Mouse (Mus musculus) MEL (cell line): Measurements from ENCODE around the gene Coil. TPM values are rescaled to one million over a fixed set of nuclear protein-coding genes. Genes with fewer than 3 reads are reported as not detected.

Experiments used
- DNase-seq: peaks from one replicate; pipeline ENCODE4 v3.0.0; 2011; ENCODE audit warnings: low read depth, low spot score
- H3K27ac ChIP-seq: 2 replicates; pipeline ENCODE4 v1.5.1; 2012; ENCODE audit warnings: low read depth, mild to moderate bottlenecking, control low read depth, low read length, moderate library complexity; ENCODE audit not compliant: control insufficient read depth
- H3K27me3 ChIP-seq, 2 experiments: fragments of 150-350 bp in 1 of 2; sonication (generic) in 1 of 2; 2 replicates each; pipeline ENCODE4 v1.6.1; 2012; ENCODE audit warnings: low read length in 2 of 2, mild to moderate bottlenecking in 2 of 2, improper control_type of control experiment in 1 of 2, moderate library complexity in 1 of 2; ENCODE audit not compliant: insufficient read depth in 2 of 2, control insufficient read depth in 1 of 2
- H3K36me3 ChIP-seq, 2 experiments: 2 replicates each; pipeline ENCODE4 v1.6.1; 2012 to 2014; ENCODE audit warnings: low read length in 2 of 2, improper control_type of control experiment in 1 of 2, inconsistent platforms in 1 of 2, mild to moderate bottlenecking in 1 of 2; ENCODE audit not compliant: insufficient read depth in 2 of 2, control insufficient read depth in 1 of 2
- H3K4me1 ChIP-seq, 2 experiments: fragments of 150-350 bp in 1 of 2; sonication (generic) in 1 of 2; 2 replicates each; pipeline ENCODE4 v1.6.1; 2012; ENCODE audit warnings: low read length in 2 of 2, improper control_type of control experiment in 1 of 2, mild to moderate bottlenecking in 1 of 2; ENCODE audit not compliant: insufficient read depth in 2 of 2, control insufficient read depth in 1 of 2
- H3K4me3 ChIP-seq, 2 experiments: fragments of 150-350 bp in 1 of 2; sonication (generic) in 1 of 2; 2 replicates each; pipeline ENCODE4 v1.5.1; 2012; ENCODE audit warnings: low read depth in 2 of 2, low read length in 2 of 2, mild to moderate bottlenecking in 2 of 2, moderate library complexity in 2 of 2, control low read depth in 1 of 2, improper control_type of control experiment in 1 of 2; ENCODE audit not compliant: control insufficient read depth in 1 of 2, insufficient read depth in 1 of 2
- H3K79me2 ChIP-seq: 2 replicates; pipeline ENCODE4 v1.6.1; 2012; ENCODE audit warnings: mild to moderate bottlenecking, low read length, moderate library complexity; ENCODE audit not compliant: control insufficient read depth, poor library complexity, insufficient read depth
- H3K9ac ChIP-seq: 2 replicates; pipeline ENCODE4 v1.6.1; 2012; ENCODE audit warnings: low read depth, mild to moderate bottlenecking, control low read depth, low read length, moderate library complexity; ENCODE audit not compliant: control insufficient read depth, poor library complexity, severe bottlenecking
- H3K9me3 ChIP-seq: fragments of 150-350 bp; sonication (generic); replicated peaks from 2 replicates; pipeline ENCODE4 v1.6.1; 2012; ENCODE audit warnings: mild to moderate bottlenecking, low read length, improper control_type of control experiment, moderate library complexity; ENCODE audit not compliant: insufficient read depth
- BHLHE40 ChIP-seq: IDR thresholded peaks from 2 replicates; pipeline ENCODE4 v1.6.1; 2012; ENCODE audit warnings: low read depth, mild to moderate bottlenecking, inconsistent platforms, low read length, improper control_type of control experiment, borderline replicate concordance
- CHD1 ChIP-seq: IDR thresholded peaks from 2 replicates; pipeline ENCODE4 v1.6.1; 2012; ENCODE audit warnings: low read depth, mild to moderate bottlenecking, inconsistent platforms, low read length, improper control_type of control experiment
- CTCF ChIP-seq, 3 experiments: IDR thresholded peaks in 2 of 3; conservative IDR thresholded peaks in 1 of 3; 2 replicates each; pipeline ENCODE4 v1.5.1; 2011 to 2012; ENCODE audit warnings: low read length in 3 of 3, low read depth in 2 of 3, mild to moderate bottlenecking in 2 of 3, improper control_type of control experiment in 1 of 3, inconsistent platforms in 1 of 3, mixed read lengths in 1 of 3, moderate library complexity in 1 of 3; ENCODE audit not compliant: control insufficient read depth in 1 of 3, insufficient read depth in 1 of 3, poor library complexity in 1 of 3, severe bottlenecking in 1 of 3
- ELF1 ChIP-seq: IDR thresholded peaks from 2 replicates; pipeline ENCODE4 v1.6.1; 2014; ENCODE audit warnings: low read depth, mild to moderate bottlenecking, inconsistent platforms, low read length, improper control_type of control experiment, moderate library complexity
- EP300 ChIP-seq, 2 experiments: IDR thresholded peaks; 2 replicates each; pipeline ENCODE4 v1.6.1; 2011; ENCODE audit warnings: improper control_type of control experiment in 2 of 2, low read length in 2 of 2, low read depth in 1 of 2, mild to moderate bottlenecking in 1 of 2
- ETS1 ChIP-seq: IDR thresholded peaks from 2 replicates; pipeline ENCODE4 v1.6.1; 2012; ENCODE audit warnings: low read depth, mild to moderate bottlenecking, inconsistent platforms, low read length, improper control_type of control experiment, moderate library complexity
- GATA1 ChIP-seq: IDR thresholded peaks from 2 replicates; pipeline ENCODE4 v1.6.1; 2011; ENCODE audit warnings: low read depth, low read length, improper control_type of control experiment
- HCFC1 ChIP-seq: IDR thresholded peaks from 2 replicates; pipeline ENCODE4 v1.6.1; 2012; ENCODE audit warnings: low read depth, mild to moderate bottlenecking, inconsistent platforms, low read length, improper control_type of control experiment, moderate library complexity
- JUND ChIP-seq: IDR thresholded peaks from 2 replicates; pipeline ENCODE4 v1.6.1; 2011; ENCODE audit warnings: low read depth, mild to moderate bottlenecking, improper control_type of control experiment, low read length
- MAX ChIP-seq: IDR thresholded peaks from 2 replicates; pipeline ENCODE4 v1.6.1; 2011; ENCODE audit warnings: low read length, improper control_type of control experiment
- MEF2A ChIP-seq: IDR thresholded peaks from 2 replicates; pipeline ENCODE4 v1.6.1; 2014; ENCODE audit warnings: low read depth, mild to moderate bottlenecking, inconsistent platforms, low read length, improper control_type of control experiment; ENCODE audit not compliant: poor library complexity, insufficient replicate concordance, severe bottlenecking; ENCODE audit errors: extremely low read depth
- MYB ChIP-seq: IDR thresholded peaks from 2 replicates; pipeline ENCODE4 v1.6.1; 2011; ENCODE audit warnings: mild to moderate bottlenecking, low read depth, low read length, improper control_type of control experiment
- MYC ChIP-seq: IDR thresholded peaks from 2 replicates; pipeline ENCODE4 v1.6.1; 2011; ENCODE audit warnings: low read depth, mild to moderate bottlenecking, low read length, improper control_type of control experiment, moderate library complexity
- NELFE ChIP-seq: IDR thresholded peaks from 2 replicates; pipeline ENCODE4 v1.6.1; 2011; ENCODE audit warnings: low read depth, low read length, improper control_type of control experiment
- NRF1 ChIP-seq: IDR thresholded peaks from 2 replicates; pipeline ENCODE4 v1.6.1; 2014; ENCODE audit warnings: low read depth, mild to moderate bottlenecking, inconsistent platforms, low read length, improper control_type of control experiment, moderate library complexity; ENCODE audit not compliant: poor library complexity, insufficient read depth, severe bottlenecking
- POLR2A ChIP-seq, 2 experiments: IDR thresholded peaks; 2 replicates each; pipeline ENCODE4 v1.6.1; 2011 to 2012; ENCODE audit warnings: low read length in 2 of 2, mild to moderate bottlenecking in 2 of 2, control low read depth in 1 of 2, improper control_type of control experiment in 1 of 2, low read depth in 1 of 2, moderate library complexity in 1 of 2; ENCODE audit not compliant: control insufficient read depth in 1 of 2, insufficient read depth in 1 of 2, poor library complexity in 1 of 2
- POLR2AphosphoS2 ChIP-seq: IDR thresholded peaks from 2 replicates; pipeline ENCODE4 v1.6.1; 2011; ENCODE audit warnings: low read length, improper control_type of control experiment
- POLR2AphosphoS5 ChIP-seq: IDR thresholded peaks from 2 replicates; pipeline ENCODE4 v1.6.1; 2012; ENCODE audit warnings: low read depth, borderline replicate concordance, mild to moderate bottlenecking, inconsistent platforms, low read length, moderate library complexity, mixed read lengths
- RAD21 ChIP-seq: IDR thresholded peaks from 2 replicates; pipeline ENCODE4 v1.6.1; 2011; ENCODE audit warnings: mild to moderate bottlenecking, low read depth, low read length, improper control_type of control experiment
- SIN3A ChIP-seq: IDR thresholded peaks from 2 replicates; pipeline ENCODE4 v1.6.1; 2012; ENCODE audit warnings: low read length, improper control_type of control experiment, inconsistent platforms
- SMC3 ChIP-seq: IDR thresholded peaks from 2 replicates; pipeline ENCODE4 v1.6.1; 2011; ENCODE audit warnings: low read depth, low read length, improper control_type of control experiment
- TAL1 ChIP-seq: IDR thresholded peaks from 2 replicates; pipeline ENCODE4 v1.6.1; 2012; ENCODE audit warnings: mild to moderate bottlenecking, inconsistent platforms, low read length, moderate library complexity, mixed read lengths
- TCF12 ChIP-seq: IDR thresholded peaks from 2 replicates; pipeline ENCODE4 v1.6.1; 2014; ENCODE audit warnings: low read depth, mild to moderate bottlenecking, inconsistent platforms, low read length, improper control_type of control experiment, moderate library complexity
- UBTF ChIP-seq: IDR thresholded peaks from 2 replicates; pipeline ENCODE4 v1.6.1; 2012; ENCODE audit warnings: low read depth, mild to moderate bottlenecking, inconsistent platforms, low read length, improper control_type of control experiment, moderate library complexity, borderline replicate concordance; ENCODE audit not compliant: insufficient read depth
- ZKSCAN1 ChIP-seq: IDR thresholded peaks from 2 replicates; pipeline ENCODE4 v1.6.1; 2012; ENCODE audit warnings: low read depth, mild to moderate bottlenecking, inconsistent platforms, low read length, improper control_type of control experiment, moderate library complexity
- ZMIZ1 ChIP-seq: IDR thresholded peaks from 2 replicates; pipeline ENCODE4 v1.6.1; 2012; ENCODE audit warnings: low read depth, mild to moderate bottlenecking, inconsistent platforms, low read length, improper control_type of control experiment, moderate library complexity
- ZNF384 ChIP-seq: IDR thresholded peaks from 2 replicates; pipeline ENCODE4 v1.6.1; 2012; ENCODE audit warnings: low read depth, mild to moderate bottlenecking, inconsistent platforms, low read length, improper control_type of control experiment
- polyA plus RNA-seq, 2 experiments: library from polyadenylated mRNA; stranded (reverse) in 1 of 2; unstranded in 1 of 2; fragments of >175 nt in 1 of 2; fragments of >200 nt in 1 of 2; gene quantifications; 2 replicates each; pipeline versions ENCODE4 v1.2.1 to v1.2.4; 2012; ENCODE audit warnings: low replicate concordance in 2 of 2, low read depth in 1 of 2; ENCODE audit not compliant: insufficient read length in 2 of 2, insufficient read depth in 1 of 2, missing spikeins in 1 of 2
- total RNA-seq: library from RNA; depleted of rRNA; stranded (reverse); fragments of 300-350 nt; gene quantifications from 2 replicates; pipeline ENCODE4 v1.2.3, GENCODE M21; 2012

Coil gene
- total and polyA plus RNA-seq, 3 experiments, result 24.4 to 32.6 TPM; not detected in 1

GRCm38 (mm10) chr11:88966881-88967361 lies 3.1 kb upstream of the Coil start, which contains the start of gene Elobl:
Elobl (minus strand) TSS chr11:88966931.
- DNase-seq, result no peak
- no peak within 1 kb of the TSS for H3K4me3 ChIP-seq
- no peak within 1 kb of the TSS for H3K27ac ChIP-seq
- no peaks in the 10 kb centered on the region for H3K36me3 ChIP-seq
- TF ChIP-seq BHLHE40 (no peak), POLR2AphosphoS2 (no peak), TAL1 (no peak), CTCF (IDR thresholded peaks at IDR 0.05 in 2 of 3, conservative IDR thresholded peaks at IDR 0.05 in 1 of 3; ENCODE audit: control insufficient read depth in 1 of 3, insufficient read depth in 1 of 3, low read depth in 2 of 3, low read length in 3 of 3, poor library complexity in 1 of 3, severe bottlenecking in 1 of 3) (no peak), SMC3 (no peak), NRF1 (no peak), ZKSCAN1 (no peak), EP300 (IDR thresholded peaks at IDR 0.05; ENCODE audit: low read depth in 1 of 2, low read length in 2 of 2) (no peak), ZMIZ1 (no peak)
- H3K79me2 ChIP-seq, result no peaks in the 10 kb centered on the region
- no peaks in the 10 kb centered on the region; a peak in 1 of 4 replicates for H3K27me3 ChIP-seq
- H3K4me1 ChIP-seq, result no peaks in the 10 kb centered on the region
- H3K9ac ChIP-seq, result no peak within 1 kb of the TSS
- no peaks in the 10 kb centered on the region for H3K9me3 ChIP-seq

- H3K36me3 ChIP-seq, result no peaks in the 10 kb centered on the region; a peak in 1 of 4 replicates
- peak overlapping the region; percentile 92 for H3K9ac ChIP-seq
- H3K9me3 ChIP-seq, result no peaks in the 10 kb centered on the region
- peak overlapping the region; percentile 84 to 90 for H3K4me3 ChIP-seq
- H3K27me3 ChIP-seq, result no peaks in the 10 kb centered on the region
- peak overlapping the region; percentile 81 for H3K27ac ChIP-seq
- H3K79me2 ChIP-seq, result peaks cover 26% of the 10 kb centered on the region
- peak; percentile 98 for DNase-seq
- peaks cover 0 to 4% of the 10 kb centered on the region in 2 experiments; a peak in 2 of 4 replicates for H3K4me1 ChIP-seq
- TF ChIP-seq GATA1 (no peak), BHLHE40 (peak; percentile 69), POLR2A (IDR thresholded peaks at IDR 0.05; ENCODE audit: control insufficient read depth in 1 of 2, insufficient read depth in 1 of 2, low read depth in 1 of 2, low read length in 2 of 2, poor library complexity in 1 of 2) (peak; percentile 66 to 94), CHD1 (no peak; the same call in 1 of the 2 replicates), UBTF (no peak), CTCF (IDR thresholded peaks at IDR 0.05 in 2 of 3, conservative IDR thresholded peaks at IDR 0.05 in 1 of 3; ENCODE audit: control insufficient read depth in 1 of 3, insufficient read depth in 1 of 3, low read depth in 2 of 3, low read length in 3 of 3, poor library complexity in 1 of 3, severe bottlenecking in 1 of 3) (peak; percentile 78 to 97 (median 87)), POLR2AphosphoS5 (no peak), ZNF384 (0 out of 2 replicates have a peak, but pooled peaks have one; percentile 64), MYB (peak; percentile 50; the same call in 1 of the 2 replicates), SMC3 (peak; percentile 76), SIN3A (peak; percentile 96), POLR2AphosphoS2 (peak; percentile 94), MEF2A (no peak), ZKSCAN1 (no peak), MAX (peak; percentile 95), NELFE (peak; percentile 94), JUND (0 out of 2 replicates have a peak, but pooled peaks have one; percentile 31), ELF1 (peak; percentile 69), RAD21 (peak; percentile 57), MYC (peak; percentile 95), ETS1 (peak; percentile 62; the same call in 1 of the 2 replicates), HCFC1 (peak; percentile 86), TCF12 (peak; percentile 90)
Measured at GRCm38 (mm10) chr11:88973776-88974701, 4.0 kb downstream of the Coil start.
